Comparison of ENCODE assay signal across 8 mouse cellular contexts in genomic region chr8:70787941-70788667, GRCm38 (mm10). TPM values are rescaled to one million over a fixed set of nuclear protein-coding genes. Genes with fewer than 3 reads are reported as not detected.
DNase-seq lines count a peak whose midpoint lies in the region; ATAC-seq lines count a peak whose summit lies in the region.

No protein-coding gene starts in this region.

- WGBS in midbrain, embryonic 10.5 days: 17% methylated on average over 30 of the region's 30 CpGs
- WGBS in midbrain, embryonic 15.5 days: 29% methylated on average over 30 of the region's 30 CpGs
- 20% methylated on average over 30 of the region's 30 CpGs for WGBS in embryonic facial prominence, embryonic 13.5 days
- WGBS in limb, embryonic 11.5 days: 14% methylated on average over 30 of the region's 30 CpGs
- WGBS in neural tube, embryonic 11.5 days: 14% methylated on average over 30 of the region's 30 CpGs

- H3K36me3 ChIP-seq in midbrain, embryonic 10.5 days: peaks cover 61% of the 10 kb centered on the region
- peaks cover 37% of the 10 kb centered on the region; the same call in 1 of the 2 replicates for H3K36me3 ChIP-seq in midbrain, embryonic 15.5 days (replicated peaks)
- H3K36me3 ChIP-seq in embryonic facial prominence, embryonic 13.5 days: peaks cover 69% of the 10 kb centered on the region
- peaks cover 6% of the 10 kb centered on the region; the same call in 1 of the 2 replicates for H3K36me3 ChIP-seq in limb, embryonic 11.5 days (ENCODE audit: control insufficient read depth, insufficient read depth, low read length)
- peaks cover 3% of the 10 kb centered on the region; the same call in 1 of the 2 replicates for H3K36me3 ChIP-seq in neural tube, embryonic 11.5 days (ENCODE audit: control insufficient read depth, insufficient read depth, low read length)

- H3K27me3 ChIP-seq in midbrain, embryonic 10.5 days (ENCODE audit: low read depth, poor library complexity, severe bottlenecking): peaks cover 58% of the 10 kb centered on the region
- no peaks in the 10 kb centered on the region for H3K27me3 ChIP-seq in midbrain, embryonic 15.5 days (replicated peaks)
- no peaks in the 10 kb centered on the region for H3K27me3 ChIP-seq in embryonic facial prominence, embryonic 13.5 days
- H3K27me3 ChIP-seq in limb, embryonic 11.5 days (ENCODE audit: control insufficient read depth, insufficient read depth, low read length): no peaks in the 10 kb centered on the region
- no peaks in the 10 kb centered on the region for H3K27me3 ChIP-seq in neural tube, embryonic 11.5 days (ENCODE audit: control insufficient read depth, insufficient read depth, low read length)

- ATAC-seq in midbrain, embryonic 15.5 days (replicated peaks): no peak
- no peak for ATAC-seq in embryonic facial prominence, embryonic 13.5 days (ENCODE audit: insufficient number of reproducible peaks, insufficient read depth, low FRiP score, low TSS enrichment, low read depth)
- ATAC-seq in limb, embryonic 11.5 days (ENCODE audit: insufficient number of reproducible peaks, low FRiP score, low TSS enrichment, low read depth): no peak
- no peak for ATAC-seq in neural tube, embryonic 11.5 days (ENCODE audit: insufficient read depth, low FRiP score, low TSS enrichment)

- H3K27ac ChIP-seq in midbrain, embryonic 10.5 days (replicated peaks): peak overlapping the region; percentile 29; the same call in 1 of the 2 replicates
- H3K27ac ChIP-seq in midbrain, embryonic 15.5 days: no peak overlapping the region
- no peak overlapping the region for H3K27ac ChIP-seq in embryonic facial prominence, embryonic 13.5 days
- no peak overlapping the region for H3K27ac ChIP-seq in limb, embryonic 11.5 days (replicated peaks; ENCODE audit: low read depth, low read length)
- no peak overlapping the region for H3K27ac ChIP-seq in neural tube, embryonic 11.5 days (ENCODE audit: low read depth, low read length)

- H3K4me2 ChIP-seq in midbrain, embryonic 15.5 days: no peak overlapping the region
- peak overlapping the region; percentile 18; the same call in 1 of the 2 replicates for H3K4me2 ChIP-seq in embryonic facial prominence, embryonic 13.5 days
- peak overlapping the region; percentile 28; the same call in 1 of the 2 replicates for H3K4me2 ChIP-seq in limb, embryonic 11.5 days (ENCODE audit: low read depth, severe bottlenecking)
- H3K4me2 ChIP-seq in neural tube, embryonic 11.5 days (ENCODE audit: low read depth): peak overlapping the region; percentile 14; the same call in 1 of the 2 replicates

- H3K4me1 ChIP-seq in midbrain, embryonic 10.5 days: peaks cover 46% of the 10 kb centered on the region
- peaks cover 24% of the 10 kb centered on the region for H3K4me1 ChIP-seq in midbrain, embryonic 15.5 days
- H3K4me1 ChIP-seq in embryonic facial prominence, embryonic 13.5 days: peaks cover 25% of the 10 kb centered on the region
- H3K4me1 ChIP-seq in limb, embryonic 11.5 days (ENCODE audit: control insufficient read depth, insufficient read depth, low read length): peaks cover 24% of the 10 kb centered on the region
- H3K4me1 ChIP-seq in neural tube, embryonic 11.5 days (ENCODE audit: control insufficient read depth, insufficient read depth, low read length): peaks cover 19% of the 10 kb centered on the region

- DNase-seq in midbrain, embryonic 10.5 days (ENCODE audit: low spot score): peak; percentile 70
- peak; percentile 84 for DNase-seq in limb, embryonic 11.5 days (ENCODE audit: low spot score)
- peak; percentile 70 for DNase-seq in neural tube, embryonic 11.5 days (ENCODE audit: low spot score)
- DNase-seq in frontal cortex, postnatal 25 days (ENCODE audit: low spot score in 2 of 2): no peak
- DNase-seq in spleen, adult 18-20 months: no peak
- no peak for DNase-seq in c-Kit-positive CD71-positive TER-119-positive erythroid progenitor cells, embryonic 14.5 days (ENCODE audit: low spot score)

- no peaks in the 10 kb centered on the region for H3K9me3 ChIP-seq in midbrain, embryonic 10.5 days (replicated peaks)
- H3K9me3 ChIP-seq in midbrain, embryonic 15.5 days: no peaks in the 10 kb centered on the region
- H3K9me3 ChIP-seq in embryonic facial prominence, embryonic 13.5 days: no peaks in the 10 kb centered on the region
- H3K9me3 ChIP-seq in limb, embryonic 11.5 days (ENCODE audit: control insufficient read depth, low read length): no peaks in the 10 kb centered on the region
- no peaks in the 10 kb centered on the region for H3K9me3 ChIP-seq in neural tube, embryonic 11.5 days (ENCODE audit: control insufficient read depth, low read length)

- H3K9ac ChIP-seq in midbrain, embryonic 15.5 days: no peak overlapping the region
- H3K9ac ChIP-seq in embryonic facial prominence, embryonic 13.5 days: peak overlapping the region; percentile 32; the same call in 1 of the 2 replicates
- H3K9ac ChIP-seq in limb, embryonic 11.5 days (ENCODE audit: low read length): no peak overlapping the region
- peak overlapping the region; percentile 10; the same call in 1 of the 2 replicates for H3K9ac ChIP-seq in neural tube, embryonic 11.5 days (ENCODE audit: low read length)

- peak overlapping the region; percentile 39 for H3K4me3 ChIP-seq in midbrain, embryonic 10.5 days
- no peak overlapping the region for H3K4me3 ChIP-seq in midbrain, embryonic 15.5 days
- H3K4me3 ChIP-seq in embryonic facial prominence, embryonic 13.5 days: no peak overlapping the region
- H3K4me3 ChIP-seq in limb, embryonic 11.5 days (ENCODE audit: low read depth, low read length): 0 out of 2 replicates have a peak overlapping the region, but pooled peaks have one; percentile 5
- no peak overlapping the region for H3K4me3 ChIP-seq in neural tube, embryonic 11.5 days (ENCODE audit: low read depth, low read length)

RNA-seq across cellular contexts. Expression of gene Pik3r2, which starts 11.6 kb away (rescaled TPM):
- 66.2 and 66.6 TPM in 2 replicates for polyA plus RNA-seq in midbrain, embryonic 10.5 days (2016; fragmentation: Nextera tagmentation; extraction: Ambion mirVana)
- 113 TPM in 2 replicates for polyA plus RNA-seq in midbrain, embryonic 15.5 days (2015; fragmentation: Nextera tagmentation; extraction: Ambion mirVana)
- 76.8 and 85.4 TPM in 2 replicates for polyA plus RNA-seq in embryonic facial prominence, embryonic 13.5 days (2015; fragmentation: Nextera tagmentation; extraction: Ambion mirVana)
- 46.9 and 48.3 TPM in 2 replicates for polyA plus RNA-seq in limb, embryonic 11.5 days (2014; fragmentation: Nextera tagmentation; extraction: Ambion mirVana)
- 52.4 and 54.7 TPM in 2 replicates for polyA plus RNA-seq in neural tube, embryonic 11.5 days (2014; fragmentation: Nextera tagmentation; extraction: Ambion mirVana)

RNA-seq across cellular contexts. Expression of gene Mast3, which starts 16.8 kb away (rescaled TPM):
- polyA plus RNA-seq in midbrain, embryonic 10.5 days (2016; fragmentation: Nextera tagmentation; extraction: Ambion mirVana): 9.8 and 12.1 TPM in 2 replicates
- 26.4 and 26.9 TPM in 2 replicates for polyA plus RNA-seq in midbrain, embryonic 15.5 days (2015; fragmentation: Nextera tagmentation; extraction: Ambion mirVana)
- 12.5 and 13.8 TPM in 2 replicates for polyA plus RNA-seq in embryonic facial prominence, embryonic 13.5 days (2015; fragmentation: Nextera tagmentation; extraction: Ambion mirVana)
- 11.7 and 14.6 TPM in 2 replicates for polyA plus RNA-seq in limb, embryonic 11.5 days (2014; fragmentation: Nextera tagmentation; extraction: Ambion mirVana)
- polyA plus RNA-seq in neural tube, embryonic 11.5 days (2014; fragmentation: Nextera tagmentation; extraction: Ambion mirVana): 10.5 and 14.7 TPM in 2 replicates

RNA-seq across cellular contexts. Expression of gene Il12rb1, which starts 20.1 kb away (rescaled TPM):
- polyA plus RNA-seq in midbrain, embryonic 10.5 days (2016; fragmentation: Nextera tagmentation; extraction: Ambion mirVana): 0.05 and 0.11 TPM in 2 replicates
- polyA plus RNA-seq in midbrain, embryonic 15.5 days (2015; fragmentation: Nextera tagmentation; extraction: Ambion mirVana): 0.10 and 0.36 TPM in 2 replicates
- polyA plus RNA-seq in embryonic facial prominence, embryonic 13.5 days (2015; fragmentation: Nextera tagmentation; extraction: Ambion mirVana): 0.07 and 0.54 TPM in 2 replicates
- polyA plus RNA-seq in limb, embryonic 11.5 days (2014; fragmentation: Nextera tagmentation; extraction: Ambion mirVana): not detected in 2 replicates
- polyA plus RNA-seq in neural tube, embryonic 11.5 days (2014; fragmentation: Nextera tagmentation; extraction: Ambion mirVana): not detected in 2 replicates

RNA-seq across cellular contexts. Expression of gene Mpv17l2, which starts 27.4 kb away (rescaled TPM):
- polyA plus RNA-seq in midbrain, embryonic 10.5 days (2016; fragmentation: Nextera tagmentation; extraction: Ambion mirVana): 31.7 and 34.6 TPM in 2 replicates
- polyA plus RNA-seq in midbrain, embryonic 15.5 days (2015; fragmentation: Nextera tagmentation; extraction: Ambion mirVana): 36.6 and 38.4 TPM in 2 replicates
- polyA plus RNA-seq in embryonic facial prominence, embryonic 13.5 days (2015; fragmentation: Nextera tagmentation; extraction: Ambion mirVana): 29.3 and 36.7 TPM in 2 replicates
- 23.1 and 23.6 TPM in 2 replicates for polyA plus RNA-seq in limb, embryonic 11.5 days (2014; fragmentation: Nextera tagmentation; extraction: Ambion mirVana)
- polyA plus RNA-seq in neural tube, embryonic 11.5 days (2014; fragmentation: Nextera tagmentation; extraction: Ambion mirVana): 40.7 and 41.3 TPM in 2 replicates

RNA-seq across cellular contexts. Expression of gene Rab3a, which starts 33.6 kb away (rescaled TPM):
- 17.2 and 40.7 TPM in 2 replicates for polyA plus RNA-seq in midbrain, embryonic 10.5 days (2016; fragmentation: Nextera tagmentation; extraction: Ambion mirVana)
- 473 and 487 TPM in 2 replicates for polyA plus RNA-seq in midbrain, embryonic 15.5 days (2015; fragmentation: Nextera tagmentation; extraction: Ambion mirVana)
- 23.8 TPM in 2 replicates for polyA plus RNA-seq in embryonic facial prominence, embryonic 13.5 days (2015; fragmentation: Nextera tagmentation; extraction: Ambion mirVana)
- 11.6 and 12.3 TPM in 2 replicates for polyA plus RNA-seq in limb, embryonic 11.5 days (2014; fragmentation: Nextera tagmentation; extraction: Ambion mirVana)
- 97.9 and 111 TPM in 2 replicates for polyA plus RNA-seq in neural tube, embryonic 11.5 days (2014; fragmentation: Nextera tagmentation; extraction: Ambion mirVana)

Comparison
In these comparisons a context has a peak if more than half of its experiments do, and no peak if none do; other contexts are left out.
1. H3K4me3 ChIP-seq: peak in midbrain, embryonic 10.5 days (single experiment) and limb, embryonic 11.5 days (single experiment); none in midbrain, embryonic 15.5 days (single experiment), embryonic facial prominence, embryonic 13.5 days (single experiment) and neural tube, embryonic 11.5 days (single experiment).
2. DNase-seq: peak in midbrain, embryonic 10.5 days (single experiment), limb, embryonic 11.5 days (single experiment) and neural tube, embryonic 11.5 days (single experiment); none in frontal cortex, postnatal 25 days (0 of 2), spleen, adult 18-20 months (0 of 2) and c-Kit-positive CD71-positive TER-119-positive erythroid progenitor cells, embryonic 14.5 days (single experiment).
3. H3K9ac ChIP-seq: peak in embryonic facial prominence, embryonic 13.5 days (single experiment) and neural tube, embryonic 11.5 days (single experiment); none in midbrain, embryonic 15.5 days (single experiment) and limb, embryonic 11.5 days (single experiment).